Mouse (Mus musculus): ENCODE measurements around the gene Tsnax.

DNA sequence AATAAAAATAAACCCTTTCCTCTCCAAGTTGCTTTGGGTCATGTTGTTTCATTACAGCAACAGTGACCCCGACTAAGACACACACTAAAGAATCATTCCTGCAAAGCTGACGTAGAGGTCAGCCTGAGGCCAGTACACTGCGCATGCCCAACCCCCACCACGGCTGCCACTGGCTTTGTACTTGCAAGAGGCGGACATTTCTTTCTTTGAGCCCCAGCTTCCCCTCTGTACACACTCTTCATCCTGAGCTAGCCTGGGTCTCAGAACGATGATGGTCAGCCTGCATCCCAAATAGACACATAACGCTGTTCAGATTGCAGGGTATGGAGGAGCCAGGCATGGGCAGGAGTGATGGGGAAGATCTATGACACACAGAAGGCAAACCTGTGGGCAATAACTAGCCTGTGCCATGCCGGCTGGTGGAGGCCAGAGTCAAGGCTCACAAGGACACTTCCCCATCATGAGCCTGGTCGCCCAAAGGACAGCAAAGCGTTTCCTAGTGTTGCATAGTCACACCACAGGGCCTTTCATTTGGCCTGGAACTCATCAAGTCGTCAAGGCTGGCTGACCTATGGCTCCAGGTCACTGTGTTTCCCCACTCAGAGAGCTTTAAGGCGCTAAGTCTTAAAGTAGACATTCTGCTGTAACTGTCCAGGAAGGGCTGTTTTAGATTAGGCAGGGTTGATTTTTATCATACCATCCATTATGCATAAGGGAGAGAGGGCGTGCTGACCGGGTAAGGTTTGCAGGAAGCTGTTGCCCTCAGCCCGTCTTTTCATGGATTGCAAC is 28.0 kb downstream of the Tsnax start:
- TF ChIP-seq CTCF (IDR thresholded peaks at IDR 0.05; ENCODE audit: low read depth, low read length) (no peak), GATA1 (IDR thresholded peaks at IDR 0.05; ENCODE audit: borderline replicate concordance, low read length) (no peak)

Data from G1E (cell line).